Mouse (Mus musculus) hindbrain, embryonic 11.5 days (tissue): ENCODE results near the gene Angptl6. TPM values are rescaled to one million over a fixed set of nuclear protein-coding genes. Genes with fewer than 3 reads are reported as not detected.
"Not testable (repeated sequence)": the region's sequence is repeated elsewhere in the genome, so short reads cannot be mapped to it uniquely, and the experiment has no call there.

Experiments
- ATAC-seq: fragments of 200-750 bp; cut with Nextera tagmentation; 2 replicates; pipeline ENCODE4 v1.8.0; 2017; ENCODE audit warnings: mild to moderate bottlenecking, moderate TSS enrichment, moderate library complexity; ENCODE audit not compliant: low FRiP score
- DNase-seq: peaks from one replicate; pipeline ENCODE4 v3.0.0-alpha.2; 2015; ENCODE audit warnings: low spot score
- H3K27ac ChIP-seq: fragments of 300-500 bp; sonication (generic); 2 replicates; pipeline ENCODE4 v1.5.1; 2014; ENCODE audit warnings: mild to moderate bottlenecking, low read depth, low read length
- H3K27me3 ChIP-seq: fragments of 300-500 bp; sonication (generic); 2 replicates; pipeline ENCODE4 v1.6.1; 2014; ENCODE audit warnings: mild to moderate bottlenecking, low read length, moderate library complexity, mixed read lengths; ENCODE audit not compliant: control insufficient read depth, insufficient read depth
- H3K36me3 ChIP-seq: fragments of 300-500 bp; sonication (generic); 2 replicates; pipeline ENCODE4 v1.6.1; 2014; ENCODE audit warnings: mild to moderate bottlenecking, low read length, moderate library complexity, mixed read lengths; ENCODE audit not compliant: control insufficient read depth, insufficient read depth
- H3K4me1 ChIP-seq: fragments of 300-500 bp; sonication (generic); replicated peaks from 2 replicates; pipeline ENCODE4 v1.6.1; 2014; ENCODE audit warnings: low read length, mixed read lengths; ENCODE audit not compliant: control insufficient read depth, insufficient read depth
- H3K4me2 ChIP-seq: fragments of 300-500 bp; sonication (generic); replicated peaks from 2 replicates; pipeline ENCODE4 v1.6.1; 2014; ENCODE audit warnings: mild to moderate bottlenecking, low read depth, low read length
- H3K4me3 ChIP-seq: fragments of 300-500 bp; sonication (generic); 2 replicates; pipeline ENCODE4 v1.5.1; 2014; ENCODE audit warnings: low read depth, low read length
- H3K9ac ChIP-seq: fragments of 300-500 bp; sonication (generic); 2 replicates; pipeline ENCODE4 v1.6.1; 2014; ENCODE audit warnings: low read depth, low read length
- H3K9me3 ChIP-seq: fragments of 300-500 bp; sonication (generic); 2 replicates; pipeline ENCODE4 v1.6.1; 2016; ENCODE audit warnings: low read length; ENCODE audit not compliant: control insufficient read depth
- WGBS: fragments of 180-500 bp; shearing (Covaris S2); extraction: QIAGEN DNeasy Blood & Tissue Kit; methylation state at CpG from one replicate; pipeline ENCODE4 v1.1.7; 2014; 5-methylcytosine and 5-hydroxymethylcytosine counted together
- polyA plus RNA-seq: library from polyadenylated mRNA; unstranded; fragments of >200 nt; fragmentation: Nextera tagmentation; extraction: Ambion mirVana; gene quantifications from 2 replicates; pipeline ENCODE4 v1.2.1, GENCODE M21; 2014

The Angptl6 gene
- polyA plus RNA-seq, 1 experiment from 2014 or later: 4.9 TPM

GRCm38 (mm10) chr9:20835431-20835954 lies 44.0 kb downstream of the Angptl6 start:
- H3K36me3 ChIP-seq, DNase-seq, ATAC-seq, H3K4me1 ChIP-seq, H3K27ac ChIP-seq, H3K4me2 ChIP-seq, H3K9ac ChIP-seq, H3K9me3 ChIP-seq, H3K27me3 ChIP-seq, H3K4me3 ChIP-seq: not testable (repeated sequence)
- 85% methylated on average over 11 of the region's 11 CpGs for WGBS

- ATAC-seq (no peak), DNase-seq (no peak)
- Histone ChIP-seq H3K9me3 (no peaks in the 10 kb centered on the region), H3K9ac (no peak overlapping the region), H3K27ac (no peak overlapping the region), H3K4me3 (no peak overlapping the region), H3K36me3 (no peaks in the 10 kb centered on the region), H3K4me2 (no peak overlapping the region), H3K4me1 (no peaks in the 10 kb centered on the region), H3K27me3 (no peaks in the 10 kb centered on the region)
- WGBS: 70% methylated on average over 1 of the region's 1 CpGs
These were observed 44.6 kb downstream of the Angptl6 start for GRCm38 (mm10) chr9:20834881-20835280.

- Histone ChIP-seq H3K4me1 (no peaks in the 10 kb centered on the region), H3K27me3 (no peaks in the 10 kb centered on the region), H3K27ac (no peak overlapping the region), H3K4me3 (no peak overlapping the region), H3K4me2 (0 out of 2 replicates have a peak overlapping the region, but pooled peaks have one; percentile 9), H3K9ac (peak overlapping the region; percentile 13; the same call in 1 of the 2 replicates), H3K36me3 (no peaks in the 10 kb centered on the region), H3K9me3 (no peaks in the 10 kb centered on the region)
- DNase-seq: peak; percentile 96
- WGBS: 16% methylated on average over 19 of the region's 19 CpGs
- peak; percentile 83 for ATAC-seq
These were observed 48.5 kb downstream of the Angptl6 start for GRCm38 (mm10) chr9:20830901-20831643.

GRCm38 (mm10) chr9:20828127-20828526 lies 51.4 kb downstream of the Angptl6 start:
- no peak overlapping the region for H3K4me2 ChIP-seq
- no peak overlapping the region for H3K27ac ChIP-seq
- no peaks in the 10 kb centered on the region for H3K9me3 ChIP-seq
- no peak overlapping the region for H3K4me3 ChIP-seq
- ATAC-seq (no peak), DNase-seq (no peak)
- no peak overlapping the region for H3K9ac ChIP-seq
- H3K27me3 ChIP-seq: no peaks in the 10 kb centered on the region
- H3K36me3 ChIP-seq: no peaks in the 10 kb centered on the region
- WGBS: 100% methylated on average over 1 of the region's 1 CpGs
- no peaks in the 10 kb centered on the region for H3K4me1 ChIP-seq

- Histone ChIP-seq H3K36me3 (no peaks in the 10 kb centered on the region), H3K4me3 (no peak overlapping the region), H3K4me1 (no peaks in the 10 kb centered on the region), H3K27ac (no peak overlapping the region), H3K9me3 (no peaks in the 10 kb centered on the region), H3K4me2 (no peak overlapping the region), H3K9ac (no peak overlapping the region), H3K27me3 (no peaks in the 10 kb centered on the region)
- WGBS: 77% methylated on average over 5 of the region's 5 CpGs
- ATAC-seq: no peak
- no peak for DNase-seq
These were observed 53.7 kb downstream of the Angptl6 start for GRCm38 (mm10) chr9:20825781-20826180.

Other genes with a start within 250 kb of the Angptl6 start
- 448 and 456 TPM in 2 replicates for gene Ubl5, start 236.8 kb downstream of the Angptl6 start, polyA plus RNA-seq
- 12.6 and 14.3 TPM in 2 replicates for gene Fbxl12, start 235.0 kb downstream of the Angptl6 start, polyA plus RNA-seq
- gene Pin1, start 227.6 kb downstream of the Angptl6 start, polyA plus RNA-seq: 65.2 and 65.9 TPM in 2 replicates
- 64.4 and 65.1 TPM in 2 replicates for gene Olfm2, start 133.4 kb downstream of the Angptl6 start, polyA plus RNA-seq
- 0.32 and 0.66 TPM in 2 replicates for gene Col5a3, start 64.7 kb downstream of the Angptl6 start, polyA plus RNA-seq
- not detected in 2 replicates for gene Rdh8, start 61.2 kb downstream of the Angptl6 start, polyA plus RNA-seq
- 0.59 and 0.97 TPM in 2 replicates for gene A230050P20Rik, start 11.1 kb downstream of the Angptl6 start, polyA plus RNA-seq
- 55.9 and 57.8 TPM in 2 replicates for gene Ppan, start 8.4 kb upstream of the Angptl6 start, polyA plus RNA-seq
- 342 and 364 TPM in 2 replicates for gene Eif3g, start 18.9 kb upstream of the Angptl6 start, polyA plus RNA-seq
- 65.6 and 82.9 TPM in 2 replicates for gene Dnmt1, start 80.2 kb upstream of the Angptl6 start, polyA plus RNA-seq
- gene S1pr2, start 97.1 kb upstream of the Angptl6 start, polyA plus RNA-seq: 23.4 TPM in 2 replicates
- 120 and 132 TPM in 2 replicates for gene Mrpl4, start 123.0 kb upstream of the Angptl6 start, polyA plus RNA-seq
- gene Icam1, start 136.3 kb upstream of the Angptl6 start, polyA plus RNA-seq: 4.3 and 4.5 TPM in 2 replicates
- 5.4 and 5.7 TPM in 2 replicates for gene Icam4, start 149.6 kb upstream of the Angptl6 start, polyA plus RNA-seq
- 0.24 TPM in 1 of 2 replicates, not detected in the other for gene Icam5, start 152.3 kb upstream of the Angptl6 start, polyA plus RNA-seq
- 0.45 and 2.7 TPM in 2 replicates for gene Zglp1, start 187.4 kb upstream of the Angptl6 start, polyA plus RNA-seq
- gene Gm49373, start 193.4 kb upstream of the Angptl6 start, polyA plus RNA-seq: 0.40 and 1.0 TPM in 2 replicates
- 46.1 and 53.2 TPM in 2 replicates for gene Fdx1l, start 193.9 kb upstream of the Angptl6 start, polyA plus RNA-seq
- 2.0 and 2.3 TPM in 2 replicates for gene Gm38431, start 212.3 kb upstream of the Angptl6 start, polyA plus RNA-seq
- gene Raver1, start 212.3 kb upstream of the Angptl6 start, polyA plus RNA-seq: 60.2 and 60.7 TPM in 2 replicates